Mouse (Mus musculus): Measurements from ENCODE around the gene Olfr1297. TPM values are rescaled to one million over a fixed set of nuclear protein-coding genes. Genes with fewer than 3 reads are reported as not detected.

Olfr1297 gene
- not detected for total RNA-seq (2021)
- long read RNA-seq, experiment 1 = 0 reads
- long read RNA-seq, experiment 2 = 0 reads

GRCm38 (mm10) chr2:111626397-111626796 lies at the start of gene Olfr1297:
Olfr1297 (minus strand) TSS chr2:111626497.
- no peak for DNase-seq
- intact Hi-C loops (cut with DNase I) = no loop called here

DNA sequence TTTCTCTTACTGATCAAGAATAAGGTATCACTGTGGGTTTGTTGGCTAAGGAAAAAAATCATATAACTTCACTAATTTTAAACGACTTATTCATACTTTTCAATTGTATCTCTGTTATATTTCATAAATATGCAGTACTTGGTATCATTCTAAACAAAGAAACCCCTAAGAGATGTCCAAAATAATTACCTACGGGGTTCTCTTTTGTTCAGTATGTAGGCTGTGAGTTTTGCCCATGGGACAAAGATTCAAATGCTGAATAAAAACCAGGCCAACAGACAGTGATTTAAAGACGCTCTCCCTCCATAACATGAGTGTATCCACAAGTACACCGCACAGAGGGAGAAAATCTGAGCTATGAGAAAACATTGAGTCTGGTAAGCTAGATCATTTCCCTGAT lies 34.8 kb upstream of the Olfr1297 start, which contains the start of gene Olfr1299:
Olfr1299 (plus strand) TSS at position 301 of the 400 bp plus-strand sequence.
- DNase-seq = no peak
- intact Hi-C loops (cut with DNase I) = no loop called here

- intact Hi-C loops (cut with DNase I) = loop anchor here (1.0 kb wide), 1 partner anchor 9 kb away; no protein-coding TSS in a partner anchor
- DNase-seq = no peak
Measured at GRCm38 (mm10) chr2:111649101-111649500, 22.8 kb upstream of the Olfr1297 start, which contains the start of gene Olfr1298. Olfr1298 (minus strand) TSS chr2:111649201.

DNA sequence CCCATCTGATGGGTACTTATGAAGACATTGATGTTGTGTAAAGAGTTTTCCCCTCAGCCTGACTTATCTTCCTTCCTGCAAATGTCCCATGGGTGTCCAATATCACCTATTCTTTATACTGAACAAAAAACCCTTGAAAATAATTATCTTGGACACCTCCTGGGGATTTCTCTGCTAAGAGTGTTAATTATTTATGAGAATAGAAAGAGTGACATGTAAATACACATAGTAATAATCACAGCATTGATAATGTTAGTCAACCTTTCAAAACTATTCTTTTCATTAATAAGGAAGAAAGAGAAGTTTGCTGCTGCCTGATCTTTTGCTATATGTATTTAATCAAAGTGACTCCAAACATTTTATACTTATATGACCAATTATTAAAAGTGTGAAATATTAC lies 56.7 kb downstream of the Olfr1297 start, which contains the start of gene Olfr1295:
Olfr1295 (minus strand) TSS at position 101 of the 400 bp plus-strand sequence.
- no peak for DNase-seq
- intact Hi-C loops (cut with DNase I) = no loop called here

Other genes with a start within 250 kb of the Olfr1297 start
- gene Olfr1286, start 203.4 kb downstream of the Olfr1297 start, total RNA-seq (2021) = not detected
- gene Olfr1287, start 177.4 kb downstream of the Olfr1297 start, total RNA-seq (2021) = not detected
- gene Olfr1288, start 152.4 kb downstream of the Olfr1297 start, total RNA-seq (2021) = not detected
- gene Olfr1289, start 145.7 kb downstream of the Olfr1297 start, total RNA-seq (2021) = not detected
- not detected for gene Olfr1290, start 132.7 kb downstream of the Olfr1297 start, total RNA-seq (2021)
- not detected for gene Olfr1291-ps1, start 129.3 kb downstream of the Olfr1297 start, total RNA-seq (2021)
- not detected for gene Olfr1293-ps, start 101.3 kb downstream of the Olfr1297 start, total RNA-seq (2021)
- not detected for gene Olfr1294, start 86.2 kb downstream of the Olfr1297 start, total RNA-seq (2021)
- not detected for gene Olfr1295, start 56.8 kb downstream of the Olfr1297 start, total RNA-seq (2021)
- gene Olfr1298, start 22.7 kb upstream of the Olfr1297 start, total RNA-seq (2021) = not detected
- not detected for gene Olfr1299, start 34.9 kb upstream of the Olfr1297 start, total RNA-seq (2021)
- gene Olfr1301, start 124.5 kb upstream of the Olfr1297 start, total RNA-seq (2021) = not detected
- not detected for gene Olfr1302, start 150.9 kb upstream of the Olfr1297 start, total RNA-seq (2021)
- gene Olfr1303, start 193.8 kb upstream of the Olfr1297 start, total RNA-seq (2021) = not detected